Mouse (Mus musculus) erythroblast, embryonic 14.5 days (primary cell): ENCODE measurements around the gene Usp17la.

ENCODE experiments used
- GATA1 ChIP-seq: IDR thresholded peaks from 2 replicates; pipeline ENCODE4 v1.6.1; 2012; ENCODE audit warnings: low read length, inconsistent platforms, mixed read lengths
- TAL1 ChIP-seq: IDR thresholded peaks from 3 replicates; pipeline ENCODE4 v1.6.1; 2012; ENCODE audit warnings: low read length, inconsistent platforms, mixed read lengths

GRCm38 (mm10) chr7:104842503-104842902 is 14.3 kb upstream of the Usp17la start, which contains the start of gene Usp17lb:
- TF ChIP-seq TAL1 (no peak), GATA1 (no peak)
